Comparison of ENCODE assay signal across 9 mouse cellular contexts in the genomic region with DNA sequence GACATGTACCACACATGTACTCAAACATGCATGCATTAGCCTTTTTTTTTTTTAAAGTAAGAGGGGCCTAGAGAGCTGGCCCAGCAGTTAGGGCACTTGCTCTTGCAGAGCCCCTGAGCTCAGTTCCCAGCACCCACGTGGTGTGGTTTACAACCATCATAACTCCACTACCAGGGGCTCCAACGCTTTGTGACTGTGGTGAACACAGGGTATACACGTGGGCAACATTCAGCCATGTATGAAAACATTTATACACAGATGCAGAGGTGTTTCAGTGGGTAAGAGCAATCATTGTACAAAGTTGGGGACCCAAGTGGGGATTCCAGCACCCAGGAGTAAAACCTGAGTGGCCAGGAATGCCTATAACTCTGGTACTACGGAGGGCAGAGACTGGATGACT. TPM values are rescaled to one million over a fixed set of nuclear protein-coding genes. Genes with fewer than 3 reads are reported as not detected.
DNase-seq lines count a peak whose midpoint lies in the region; ATAC-seq and TF ChIP-seq lines count a peak whose summit lies in the region.
"Had no signal": no experiment of that assay in that cellular context is flagged by ENCODE, and none has a peak within 500 bp of the region (broad histone marks: within the 10 kb centered on the region; RNA-seq: fewer than 3 reads in every experiment).

No protein-coding gene starts in this region.

- H3K4me3 ChIP-seq in forebrain, embryonic 13.5 days = no peak overlapping the region
- no peak overlapping the region for H3K4me3 ChIP-seq in forebrain, embryonic 12.5 days (replicated peaks)
- no peak overlapping the region for H3K4me3 ChIP-seq in lung, postnatal 0 days (ENCODE audit: low read depth, low read length)
- peak overlapping the region; percentile 41; the same call in 1 of the 2 replicates for H3K4me3 ChIP-seq in limb, embryonic 13.5 days
- no peak overlapping the region for H3K4me3 ChIP-seq in stomach, embryonic 16.5 days (replicated peaks; ENCODE audit: low read length)

- no peak for TF ChIP-seq EP300 in lung, postnatal 0 days (IDR thresholded peaks at IDR 0.05)

- peaks cover 22% of the 10 kb centered on the region for H3K4me1 ChIP-seq in forebrain, embryonic 13.5 days
- peaks cover 17% of the 10 kb centered on the region for H3K4me1 ChIP-seq in forebrain, embryonic 12.5 days
- H3K4me1 ChIP-seq in lung, postnatal 0 days (ENCODE audit: insufficient read depth, low read depth, low read length) = peaks cover 9% of the 10 kb centered on the region
- peaks cover 24% of the 10 kb centered on the region for H3K4me1 ChIP-seq in limb, embryonic 13.5 days
- peaks cover 26% of the 10 kb centered on the region for H3K4me1 ChIP-seq in stomach, embryonic 16.5 days (ENCODE audit: control insufficient read depth, insufficient read depth, low read length)

- no peak for TF ChIP-seq CTCF in lung, postnatal 0 days (IDR thresholded peaks at IDR 0.05)

- no peaks in the 10 kb centered on the region for H3K9me3 ChIP-seq in forebrain, embryonic 13.5 days (replicated peaks)
- no peaks in the 10 kb centered on the region for H3K9me3 ChIP-seq in forebrain, embryonic 12.5 days
- H3K9me3 ChIP-seq in lung, postnatal 0 days (ENCODE audit: low read length) = no peaks in the 10 kb centered on the region
- H3K9me3 ChIP-seq in limb, embryonic 13.5 days = no peaks in the 10 kb centered on the region
- no peaks in the 10 kb centered on the region for H3K9me3 ChIP-seq in stomach, embryonic 16.5 days (replicated peaks; ENCODE audit: control insufficient read depth, low read length)

- no peak overlapping the region for H3K27ac ChIP-seq in forebrain, embryonic 13.5 days
- no peak overlapping the region for H3K27ac ChIP-seq in forebrain, embryonic 12.5 days
- H3K27ac ChIP-seq in lung, postnatal 0 days (ENCODE audit: low read length) = peak overlapping the region; percentile 85; the same call in 1 of the 2 replicates
- peak overlapping the region; percentile 78 for H3K27ac ChIP-seq in limb, embryonic 13.5 days
- H3K27ac ChIP-seq in stomach, embryonic 16.5 days (ENCODE audit: low read length) = peak overlapping the region; percentile 95

- no peak for ATAC-seq in forebrain, embryonic 13.5 days
- no peak for ATAC-seq in forebrain, embryonic 12.5 days (ENCODE audit: low FRiP score)
- ATAC-seq in lung, postnatal 0 days = no peak
- no peak for ATAC-seq in limb, embryonic 13.5 days (ENCODE audit: low FRiP score, low read depth)
- ATAC-seq in stomach, embryonic 16.5 days (ENCODE audit: insufficient read depth, low FRiP score) = no peak
- no peak for ATAC-seq in megakaryocyte-erythroid progenitor cell, adult 5-6 weeks (replicated peaks; ENCODE audit: low FRiP score, low TSS enrichment, poor library complexity, severe bottlenecking)

- WGBS in forebrain, embryonic 13.5 days = 93% methylated on average over 4 of the region's 4 CpGs
- 79% methylated on average over 4 of the region's 4 CpGs for WGBS in forebrain, embryonic 12.5 days
- WGBS in lung, postnatal 0 days = 90% methylated on average over 4 of the region's 4 CpGs
- 83% methylated on average over 4 of the region's 4 CpGs for WGBS in limb, embryonic 13.5 days
- 89% methylated on average over 4 of the region's 4 CpGs for WGBS in stomach, embryonic 16.5 days

- peak overlapping the region; percentile 54 for H3K4me2 ChIP-seq in forebrain, embryonic 13.5 days
- H3K4me2 ChIP-seq in forebrain, embryonic 12.5 days = no peak overlapping the region
- H3K4me2 ChIP-seq in lung, postnatal 0 days (replicated peaks; ENCODE audit: low read depth, low read length) = peak overlapping the region; percentile 44
- peak overlapping the region; percentile 61 for H3K4me2 ChIP-seq in limb, embryonic 13.5 days (replicated peaks)
- H3K4me2 ChIP-seq in stomach, embryonic 16.5 days (ENCODE audit: low read depth, low read length) = peak overlapping the region; percentile 61

- no peaks in the 10 kb centered on the region for H3K36me3 ChIP-seq in forebrain, embryonic 13.5 days (ENCODE audit: poor library complexity, severe bottlenecking)
- H3K36me3 ChIP-seq in forebrain, embryonic 12.5 days (replicated peaks) = no peaks in the 10 kb centered on the region
- H3K36me3 ChIP-seq in lung, postnatal 0 days (ENCODE audit: insufficient read depth, low read length) = no peaks in the 10 kb centered on the region
- no peaks in the 10 kb centered on the region for H3K36me3 ChIP-seq in limb, embryonic 13.5 days
- H3K36me3 ChIP-seq in stomach, embryonic 16.5 days (ENCODE audit: control insufficient read depth, insufficient read depth, low read length) = peaks cover 3% of the 10 kb centered on the region; the same call in 1 of the 2 replicates

- H3K27me3 ChIP-seq in forebrain, embryonic 13.5 days = no peaks in the 10 kb centered on the region
- no peaks in the 10 kb centered on the region for H3K27me3 ChIP-seq in forebrain, embryonic 12.5 days
- no peaks in the 10 kb centered on the region for H3K27me3 ChIP-seq in lung, postnatal 0 days (replicated peaks; ENCODE audit: insufficient read depth, low read length)
- H3K27me3 ChIP-seq in limb, embryonic 13.5 days = no peaks in the 10 kb centered on the region
- no peaks in the 10 kb centered on the region for H3K27me3 ChIP-seq in stomach, embryonic 16.5 days (ENCODE audit: control insufficient read depth, insufficient read depth, low read length)

- H3K9ac ChIP-seq in forebrain, embryonic 13.5 days = no peak overlapping the region
- no peak overlapping the region for H3K9ac ChIP-seq in forebrain, embryonic 12.5 days
- no peak overlapping the region for H3K9ac ChIP-seq in lung, postnatal 0 days (replicated peaks; ENCODE audit: low read depth)
- no peak overlapping the region for H3K9ac ChIP-seq in limb, embryonic 13.5 days
- H3K9ac ChIP-seq in stomach, embryonic 16.5 days (ENCODE audit: low read length) = no peak overlapping the region

- DNase-seq in lung, postnatal 0 days (ENCODE audit: low spot score) = no peak
- DNase-seq in lung, postnatal 4 days = no peak
- DNase-seq in adipocyte (ENCODE audit: low spot score) = no peak

RNA-seq across cellular contexts. Expression of gene Ssc4d, which starts 16.0 kb away (rescaled TPM):
- polyA plus RNA-seq in forebrain, embryonic 13.5 days (2015; fragmentation: Nextera tagmentation; extraction: Ambion mirVana) = 0.48 TPM in 2 replicates
- polyA plus RNA-seq in forebrain, embryonic 12.5 days (2016; fragmentation: Nextera tagmentation; extraction: Ambion mirVana) = 1.1 and 1.7 TPM in 2 replicates
- 1.8 and 2.5 TPM in 2 replicates for polyA plus RNA-seq in lung, postnatal 0 days (2015; fragmentation: Nextera tagmentation; extraction: Ambion mirVana)
- polyA plus RNA-seq in limb, embryonic 13.5 days (2015; fragmentation: Nextera tagmentation; extraction: Ambion mirVana) = 4.4 and 4.5 TPM in 2 replicates
- 1.4 and 2.9 TPM in 2 replicates for polyA plus RNA-seq in stomach, embryonic 16.5 days (2015; fragmentation: Nextera tagmentation; extraction: Ambion mirVana)
- 1.7 and 3.2 TPM in 2 replicates for total RNA-seq in megakaryocyte-erythroid progenitor cell, adult 5-6 weeks (2014; fragmentation: Nextera tagmentation)
- 3.5 TPM in 1 of 2 replicates, not detected in the other for total RNA-seq in megakaryocyte-erythroid progenitor cell, adult 5-6 weeks (2017)

RNA-seq across cellular contexts. Expression of gene Zp3, which starts 21.5 kb away (rescaled TPM):
- polyA plus RNA-seq in forebrain, embryonic 13.5 days (2015; fragmentation: Nextera tagmentation; extraction: Ambion mirVana) = not detected in 2 replicates
- 0.28 TPM in 1 of 2 replicates, not detected in the other for polyA plus RNA-seq in forebrain, embryonic 12.5 days (2016; fragmentation: Nextera tagmentation; extraction: Ambion mirVana)
- polyA plus RNA-seq in lung, postnatal 0 days (2015; fragmentation: Nextera tagmentation; extraction: Ambion mirVana) = 0.24 and 0.35 TPM in 2 replicates
- 0.22 and 0.47 TPM in 2 replicates for polyA plus RNA-seq in limb, embryonic 13.5 days (2015; fragmentation: Nextera tagmentation; extraction: Ambion mirVana)
- 1.8 and 2.0 TPM in 2 replicates for polyA plus RNA-seq in stomach, embryonic 16.5 days (2015; fragmentation: Nextera tagmentation; extraction: Ambion mirVana)
- total RNA-seq in megakaryocyte-erythroid progenitor cell, adult 5-6 weeks (2014; fragmentation: Nextera tagmentation) = not detected in 2 replicates
- not detected in 2 replicates for total RNA-seq in megakaryocyte-erythroid progenitor cell, adult 5-6 weeks (2017)
- total RNA-seq: adrenal gland, postnatal 25 days had no signal

RNA-seq across cellular contexts. Expression of gene Ywhag, which starts 24.0 kb away (rescaled TPM):
- polyA plus RNA-seq in forebrain, embryonic 13.5 days (2015; fragmentation: Nextera tagmentation; extraction: Ambion mirVana) = 424 and 485 TPM in 2 replicates
- polyA plus RNA-seq in forebrain, embryonic 12.5 days (2016; fragmentation: Nextera tagmentation; extraction: Ambion mirVana) = 410 and 460 TPM in 2 replicates
- 75.5 and 87.5 TPM in 2 replicates for polyA plus RNA-seq in lung, postnatal 0 days (2015; fragmentation: Nextera tagmentation; extraction: Ambion mirVana)
- 155 and 168 TPM in 2 replicates for polyA plus RNA-seq in limb, embryonic 13.5 days (2015; fragmentation: Nextera tagmentation; extraction: Ambion mirVana)
- 195 and 199 TPM in 2 replicates for polyA plus RNA-seq in stomach, embryonic 16.5 days (2015; fragmentation: Nextera tagmentation; extraction: Ambion mirVana)
- total RNA-seq in megakaryocyte-erythroid progenitor cell, adult 5-6 weeks (2014; fragmentation: Nextera tagmentation) = 125 and 138 TPM in 2 replicates
- total RNA-seq in megakaryocyte-erythroid progenitor cell, adult 5-6 weeks (2017) = 88.3 and 92.5 TPM in 2 replicates

RNA-seq across cellular contexts. Expression of gene Dtx2, which starts 36.2 kb away (rescaled TPM):
- 25.5 and 27.2 TPM in 2 replicates for polyA plus RNA-seq in forebrain, embryonic 13.5 days (2015; fragmentation: Nextera tagmentation; extraction: Ambion mirVana)
- polyA plus RNA-seq in forebrain, embryonic 12.5 days (2016; fragmentation: Nextera tagmentation; extraction: Ambion mirVana) = 29.7 and 32.9 TPM in 2 replicates
- polyA plus RNA-seq in lung, postnatal 0 days (2015; fragmentation: Nextera tagmentation; extraction: Ambion mirVana) = 18.9 and 21.6 TPM in 2 replicates
- polyA plus RNA-seq in limb, embryonic 13.5 days (2015; fragmentation: Nextera tagmentation; extraction: Ambion mirVana) = 35.2 and 37.9 TPM in 2 replicates
- polyA plus RNA-seq in stomach, embryonic 16.5 days (2015; fragmentation: Nextera tagmentation; extraction: Ambion mirVana) = 23.7 and 24.5 TPM in 2 replicates
- total RNA-seq in megakaryocyte-erythroid progenitor cell, adult 5-6 weeks (2014; fragmentation: Nextera tagmentation) = 5.6 and 22.1 TPM in 2 replicates
- 2.3 and 4.2 TPM in 2 replicates for total RNA-seq in megakaryocyte-erythroid progenitor cell, adult 5-6 weeks (2017)

Comparison
In these comparisons a context has a peak if more than half of its experiments do, and no peak if none do; other contexts are left out.
1. H3K27ac ChIP-seq: peak in lung, postnatal 0 days (single experiment), limb, embryonic 13.5 days (single experiment) and stomach, embryonic 16.5 days (single experiment); none in forebrain, embryonic 13.5 days (single experiment) and forebrain, embryonic 12.5 days (single experiment).